Mouse (Mus musculus): ENCODE results near the gene Fbl. TPM values are rescaled to one million over a fixed set of nuclear protein-coding genes. Genes with fewer than 3 reads are reported as not detected.
A peak's percentile ranks its signal among the peaks of the same experiment; 100 is the strongest.

The Fbl gene
- polyA plus RNA-seq, 1 experiment from 2014 or later = 93.9 TPM

DNA sequence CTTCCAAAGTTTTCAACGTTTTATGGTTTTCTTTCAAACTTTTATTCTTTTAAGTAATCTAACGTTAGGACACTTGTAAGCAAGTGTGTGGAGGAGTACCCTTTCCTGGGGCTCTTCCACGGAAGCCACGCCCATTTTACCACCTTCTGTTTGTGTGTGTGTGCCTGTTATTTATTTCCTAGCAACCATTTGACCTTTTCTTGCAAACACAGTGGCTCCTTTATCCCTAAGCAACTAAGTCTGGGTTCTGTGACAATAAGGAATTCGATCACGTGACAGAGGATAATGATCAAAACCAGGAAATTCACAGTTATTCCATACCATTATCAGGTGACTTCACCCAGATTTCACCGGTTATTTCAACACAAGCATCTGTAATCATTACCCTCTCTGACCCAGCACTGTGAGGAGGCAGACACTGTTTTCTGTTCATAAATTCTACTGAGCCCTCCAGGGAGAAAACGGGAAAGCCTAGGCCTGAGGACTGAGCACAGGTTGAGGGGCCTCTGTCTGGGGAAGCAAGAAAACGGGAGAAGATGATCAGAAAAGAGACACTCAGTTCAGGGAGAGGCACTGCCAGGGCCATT, 8.3 kb upstream of the Fbl start:
- Histone ChIP-seq H3K4me1 (ENCODE audit: control insufficient read depth, insufficient read depth, low read length) (no peaks in the 10 kb centered on the region), H3K27me3 (replicated peaks; ENCODE audit: control insufficient read depth, insufficient read depth, low read length) (no peaks in the 10 kb centered on the region), H3K36me3 (ENCODE audit: control insufficient read depth, insufficient read depth, low read length) (no peaks in the 10 kb centered on the region), H3K4me2 (ENCODE audit: low read depth, low read length) (no peak overlapping the region; the same call in 1 of the 2 replicates), H3K9ac (ENCODE audit: low read depth, low read length) (no peak overlapping the region), H3K27ac (ENCODE audit: low read length) (peak overlapping the region; percentile 1; the same call in 1 of the 2 replicates), H3K9me3 (ENCODE audit: control insufficient read depth, low read length) (no peaks in the 10 kb centered on the region), H3K4me3 (ENCODE audit: low read length) (no peak overlapping the region)
- peak; percentile 67 for ATAC-seq
- 39% methylated on average over 9 of the region's 9 CpGs for WGBS

GRCm38 (mm10) chr7:28165406-28165805, 4.1 kb upstream of the Fbl start:
- Histone ChIP-seq H3K4me1 (ENCODE audit: control insufficient read depth, insufficient read depth, low read length) (peaks cover 13% of the 10 kb centered on the region), H3K27ac (ENCODE audit: low read length) (no peak overlapping the region), H3K4me2 (ENCODE audit: low read depth, low read length) (no peak overlapping the region), H3K9ac (ENCODE audit: low read depth, low read length) (no peak overlapping the region), H3K9me3 (ENCODE audit: control insufficient read depth, low read length) (no peaks in the 10 kb centered on the region), H3K4me3 (ENCODE audit: low read length) (no peak overlapping the region), H3K27me3 (replicated peaks; ENCODE audit: control insufficient read depth, insufficient read depth, low read length) (no peaks in the 10 kb centered on the region), H3K36me3 (ENCODE audit: control insufficient read depth, insufficient read depth, low read length) (no peaks in the 10 kb centered on the region)
- 82% methylated on average over 6 of the region's 6 CpGs for WGBS
- no peak for ATAC-seq

GRCm38 (mm10) chr7:28168320-28169115, 992 bp upstream of the Fbl start:
- peak; percentile 45 for ATAC-seq
- Histone ChIP-seq H3K27ac (ENCODE audit: low read length) (peak overlapping the region; percentile 81), H3K9ac (ENCODE audit: low read depth, low read length) (peak overlapping the region; percentile 85), H3K4me3 (ENCODE audit: low read length) (peak overlapping the region; percentile 86), H3K9me3 (ENCODE audit: control insufficient read depth, low read length) (no peaks in the 10 kb centered on the region), H3K4me2 (ENCODE audit: low read depth, low read length) (peak overlapping the region; percentile 79), H3K27me3 (replicated peaks; ENCODE audit: control insufficient read depth, insufficient read depth, low read length) (no peaks in the 10 kb centered on the region), H3K4me1 (ENCODE audit: control insufficient read depth, insufficient read depth, low read length) (peaks cover 28% of the 10 kb centered on the region), H3K36me3 (ENCODE audit: control insufficient read depth, insufficient read depth, low read length) (no peaks in the 10 kb centered on the region)
- 8% methylated on average over 9 of the region's 9 CpGs for WGBS

- Histone ChIP-seq H3K27ac (ENCODE audit: low read length) (no peak overlapping the region), H3K9ac (ENCODE audit: low read depth, low read length) (no peak overlapping the region), H3K4me3 (ENCODE audit: low read length) (no peak overlapping the region), H3K27me3 (replicated peaks; ENCODE audit: control insufficient read depth, insufficient read depth, low read length) (no peaks in the 10 kb centered on the region), H3K4me1 (ENCODE audit: control insufficient read depth, insufficient read depth, low read length) (peaks cover 16% of the 10 kb centered on the region), H3K9me3 (ENCODE audit: control insufficient read depth, low read length) (no peaks in the 10 kb centered on the region), H3K4me2 (ENCODE audit: low read depth, low read length) (no peak overlapping the region), H3K36me3 (ENCODE audit: control insufficient read depth, insufficient read depth, low read length) (peaks cover 6% of the 10 kb centered on the region; the same call in 1 of the 2 replicates)
- 87% methylated on average over 4 of the region's 4 CpGs for WGBS
- no peak for ATAC-seq
These were observed 5.8 kb downstream of the Fbl start for GRCm38 (mm10) chr7:28175358-28175757.

- no peaks in the 10 kb centered on the region for H3K9me3 ChIP-seq (ENCODE audit: control insufficient read depth, low read length)
- peak within 1 kb of the TSS; percentile 82 for H3K27ac ChIP-seq (ENCODE audit: low read length)
- peak; percentile 90 for ATAC-seq
- peak within 1 kb of the TSS; percentile 85 for H3K4me2 ChIP-seq (ENCODE audit: low read depth, low read length)
- peaks cover 21% of the 10 kb centered on the region for H3K36me3 ChIP-seq (ENCODE audit: control insufficient read depth, insufficient read depth, low read length)
- under 1% methylated on average over 25 of the region's 25 CpGs for WGBS
- H3K4me1 ChIP-seq (ENCODE audit: control insufficient read depth, insufficient read depth, low read length) = no peaks in the 10 kb centered on the region
- no peaks in the 10 kb centered on the region for H3K27me3 ChIP-seq (replicated peaks; ENCODE audit: control insufficient read depth, insufficient read depth, low read length)
- H3K9ac ChIP-seq (ENCODE audit: low read depth, low read length) = peak within 1 kb of the TSS; percentile 75
- H3K4me3 ChIP-seq (ENCODE audit: low read length) = peak within 1 kb of the TSS; percentile 98
These were observed 9.7 kb downstream of the Fbl start, which contains the start of gene Dyrk1b for GRCm38 (mm10) chr7:28179228-28179627. Dyrk1b (plus strand) TSS chr7:28179469.

- Histone ChIP-seq H3K27ac (ENCODE audit: low read length) (peak overlapping the region; percentile 82), H3K4me1 (ENCODE audit: control insufficient read depth, insufficient read depth, low read length) (no peaks in the 10 kb centered on the region), H3K9ac (ENCODE audit: low read depth, low read length) (peak overlapping the region; percentile 75), H3K4me2 (ENCODE audit: low read depth, low read length) (peak overlapping the region; percentile 85), H3K36me3 (ENCODE audit: control insufficient read depth, insufficient read depth, low read length) (peaks cover 27% of the 10 kb centered on the region), H3K9me3 (ENCODE audit: control insufficient read depth, low read length) (no peaks in the 10 kb centered on the region), H3K4me3 (ENCODE audit: low read length) (peak overlapping the region; percentile 98), H3K27me3 (replicated peaks; ENCODE audit: control insufficient read depth, insufficient read depth, low read length) (no peaks in the 10 kb centered on the region)
- ATAC-seq = peak; percentile 97
- under 1% methylated on average over 41 of the region's 56 CpGs for WGBS
These were observed 10.3 kb downstream of the Fbl start for GRCm38 (mm10) chr7:28179741-28180377.

DNA sequence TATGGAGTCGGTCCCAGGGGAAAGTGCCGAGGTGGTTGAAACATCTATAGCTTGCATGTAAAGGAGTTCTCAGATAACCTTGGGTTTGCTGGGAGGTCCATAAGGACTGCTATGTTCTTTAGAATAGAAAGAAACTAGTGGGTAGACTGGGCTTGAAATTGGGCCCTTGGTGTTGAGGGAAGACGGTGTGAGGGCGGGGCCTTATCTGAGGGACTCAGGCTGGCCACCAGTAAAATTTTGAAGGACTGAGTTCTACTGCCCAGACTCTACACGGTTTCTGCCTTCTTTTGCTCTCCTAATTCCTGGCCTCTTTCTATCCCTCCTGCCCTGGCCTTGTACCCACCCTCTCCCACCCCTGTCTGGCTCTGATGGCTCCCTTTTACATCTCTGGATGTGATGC, 11.4 kb downstream of the Fbl start:
- H3K4me1 ChIP-seq (ENCODE audit: control insufficient read depth, insufficient read depth, low read length) = no peaks in the 10 kb centered on the region
- H3K27me3 ChIP-seq (replicated peaks; ENCODE audit: control insufficient read depth, insufficient read depth, low read length) = no peaks in the 10 kb centered on the region
- H3K4me3 ChIP-seq (ENCODE audit: low read length) = no peak overlapping the region
- H3K4me2 ChIP-seq (ENCODE audit: low read depth, low read length) = peak overlapping the region; percentile 85; the same call in 1 of the 2 replicates
- 77% methylated on average over 5 of the region's 5 CpGs for WGBS
- H3K36me3 ChIP-seq (ENCODE audit: control insufficient read depth, insufficient read depth, low read length) = peaks cover 25% of the 10 kb centered on the region
- ATAC-seq = no peak
- no peak overlapping the region for H3K27ac ChIP-seq (ENCODE audit: low read length)
- H3K9me3 ChIP-seq (ENCODE audit: control insufficient read depth, low read length) = no peaks in the 10 kb centered on the region
- peak overlapping the region; percentile 75; the same call in 1 of the 2 replicates for H3K9ac ChIP-seq (ENCODE audit: low read depth, low read length)

- Histone ChIP-seq H3K9ac (ENCODE audit: low read depth, low read length) (no peak overlapping the region), H3K4me2 (ENCODE audit: low read depth, low read length) (no peak overlapping the region), H3K36me3 (ENCODE audit: control insufficient read depth, insufficient read depth, low read length) (peaks cover 29% of the 10 kb centered on the region), H3K4me1 (ENCODE audit: control insufficient read depth, insufficient read depth, low read length) (no peaks in the 10 kb centered on the region), H3K9me3 (ENCODE audit: control insufficient read depth, low read length) (no peaks in the 10 kb centered on the region), H3K27ac (ENCODE audit: low read length) (no peak overlapping the region), H3K27me3 (replicated peaks; ENCODE audit: control insufficient read depth, insufficient read depth, low read length) (no peaks in the 10 kb centered on the region), H3K4me3 (ENCODE audit: low read length) (no peak overlapping the region)
- ATAC-seq = no peak
- 98% methylated on average over 12 of the region's 12 CpGs for WGBS
These were observed 11.9 kb downstream of the Fbl start for GRCm38 (mm10) chr7:28181376-28181775.

DNA sequence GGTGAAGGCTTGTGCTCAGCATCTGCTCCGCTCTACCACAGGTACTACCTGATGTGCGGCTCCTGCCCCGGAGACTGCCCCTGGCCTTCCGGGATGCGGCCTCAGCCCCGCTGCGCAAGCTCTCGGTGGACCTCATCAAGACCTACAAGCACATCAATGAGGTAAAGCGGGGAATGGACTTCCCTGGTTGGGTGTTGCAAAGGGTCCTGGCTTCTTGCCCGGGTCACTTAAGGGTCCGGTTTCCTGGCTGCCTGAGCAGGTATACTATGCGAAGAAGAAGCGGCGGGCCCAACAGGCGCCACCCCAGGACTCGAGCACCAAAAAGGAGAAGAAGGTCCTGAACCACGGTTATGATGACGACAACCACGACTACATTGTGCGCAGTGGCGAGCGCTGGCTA, 12.8 kb downstream of the Fbl start:
- peaks cover 38% of the 10 kb centered on the region for H3K36me3 ChIP-seq (ENCODE audit: control insufficient read depth, insufficient read depth, low read length)
- H3K9me3 ChIP-seq (ENCODE audit: control insufficient read depth, low read length) = no peaks in the 10 kb centered on the region
- ATAC-seq = no peak
- no peak overlapping the region for H3K9ac ChIP-seq (ENCODE audit: low read depth, low read length)
- no peaks in the 10 kb centered on the region for H3K27me3 ChIP-seq (replicated peaks; ENCODE audit: control insufficient read depth, insufficient read depth, low read length)
- no peak overlapping the region for H3K27ac ChIP-seq (ENCODE audit: low read length)
- 97% methylated on average over 22 of the region's 22 CpGs for WGBS
- no peak overlapping the region for H3K4me2 ChIP-seq (ENCODE audit: low read depth, low read length)
- no peak overlapping the region for H3K4me3 ChIP-seq (ENCODE audit: low read length)
- no peaks in the 10 kb centered on the region for H3K4me1 ChIP-seq (ENCODE audit: control insufficient read depth, insufficient read depth, low read length)
